15 mouse cellular contexts compared by ENCODE assay signal in the genomic region with DNA sequence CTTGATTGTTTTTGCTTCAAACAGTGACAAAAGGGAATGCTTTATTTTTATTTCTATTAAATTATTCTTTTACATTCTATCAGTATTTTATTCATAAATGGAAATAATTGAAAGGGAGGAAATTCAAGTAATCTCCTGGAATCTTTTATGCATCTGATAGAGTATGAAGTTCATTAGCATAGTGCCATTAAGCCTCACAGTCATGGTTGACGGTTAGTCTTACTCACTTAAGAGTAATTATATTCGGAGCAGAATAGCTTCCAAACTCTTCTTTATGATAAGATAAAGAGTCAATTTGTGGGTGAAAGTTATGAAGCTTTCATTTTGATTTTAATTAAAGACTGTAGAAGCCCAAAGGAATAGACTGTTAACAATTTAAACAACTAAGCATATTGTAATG.
DNase-seq lines count a peak whose midpoint lies in the region; ATAC-seq and TF ChIP-seq lines count a peak whose summit lies in the region.
"Had no signal": no experiment of that assay in that cellular context is flagged by ENCODE, and none has a peak within 500 bp of the region (broad histone marks: within the 10 kb centered on the region; RNA-seq: fewer than 3 reads in every experiment).

No protein-coding gene starts in this region.

- DNase-seq in forebrain, embryonic 14.5 days (ENCODE audit: low spot score), result peak; percentile 13
- DNase-seq in forebrain, postnatal 0 days, result no peak
- no peak for DNase-seq in left cerebral cortex, postnatal 14 days (ENCODE audit: low spot score in 2 of 2)
- DNase-seq: adrenal gland, adult 2 months; adrenal gland, postnatal 10 days; adrenal gland, postnatal 25 days; cerebellum, adult 11-12 months; cerebellum, adult 2 months; cerebellum, adult 9-10 months; cerebellum, postnatal 10 days; cerebellum, postnatal 25 days had no signal

- no peak for ATAC-seq in forebrain, embryonic 14.5 days
- ATAC-seq in forebrain, embryonic 12.5 days (ENCODE audit: low FRiP score), result no peak
- ATAC-seq in forebrain, postnatal 0 days, result peak; percentile 85; the same call in 1 of the 2 replicates
- ATAC-seq in forebrain, embryonic 15.5 days (replicated peaks), result no peak

- 62% methylated on average over 2 of the region's 2 CpGs for WGBS in forebrain, embryonic 14.5 days
- WGBS in forebrain, embryonic 12.5 days, result 73% methylated on average over 2 of the region's 2 CpGs
- WGBS in forebrain, postnatal 0 days, result 45% methylated on average over 2 of the region's 2 CpGs
- WGBS in forebrain, embryonic 15.5 days, result 58% methylated on average over 2 of the region's 2 CpGs

- no peak overlapping the region for H3K27ac ChIP-seq in forebrain, embryonic 14.5 days (ENCODE audit: low read depth, low read length)
- H3K27ac ChIP-seq in forebrain, embryonic 12.5 days, result no peak overlapping the region
- H3K27ac ChIP-seq in forebrain, postnatal 0 days (ENCODE audit: low read depth, low read length), result no peak overlapping the region
- no peak overlapping the region for H3K27ac ChIP-seq in forebrain, embryonic 15.5 days (replicated peaks)
- H3K27ac ChIP-seq: embryonic facial prominence, embryonic 10.5 days; embryonic facial prominence, embryonic 12.5 days had no signal

- H3K36me3 ChIP-seq in forebrain, embryonic 14.5 days (ENCODE audit: control insufficient read depth, insufficient read depth, low read length), result no peaks in the 10 kb centered on the region
- no peaks in the 10 kb centered on the region for H3K36me3 ChIP-seq in forebrain, embryonic 12.5 days (replicated peaks)
- no peaks in the 10 kb centered on the region for H3K36me3 ChIP-seq in forebrain, postnatal 0 days (ENCODE audit: insufficient read depth)
- no peaks in the 10 kb centered on the region for H3K36me3 ChIP-seq in forebrain, embryonic 15.5 days
- H3K36me3 ChIP-seq: embryonic facial prominence, embryonic 10.5 days; embryonic facial prominence, embryonic 12.5 days had no signal

- H3K27me3 ChIP-seq in forebrain, embryonic 14.5 days (replicated peaks; ENCODE audit: control insufficient read depth, insufficient read depth, low read length), result no peaks in the 10 kb centered on the region
- H3K27me3 ChIP-seq in forebrain, embryonic 12.5 days, result no peaks in the 10 kb centered on the region
- H3K27me3 ChIP-seq in forebrain, postnatal 0 days (ENCODE audit: insufficient read depth, low read length), result no peaks in the 10 kb centered on the region
- no peaks in the 10 kb centered on the region for H3K27me3 ChIP-seq in forebrain, embryonic 15.5 days
- H3K27me3 ChIP-seq: embryonic facial prominence, embryonic 12.5 days had no signal

- H3K4me3 ChIP-seq in forebrain, embryonic 14.5 days (ENCODE audit: low read depth, low read length), result no peak overlapping the region
- H3K4me3 ChIP-seq in forebrain, embryonic 12.5 days (replicated peaks), result no peak overlapping the region
- no peak overlapping the region for H3K4me3 ChIP-seq in forebrain, postnatal 0 days (ENCODE audit: low read depth, low read length)
- no peak overlapping the region for H3K4me3 ChIP-seq in forebrain, embryonic 15.5 days
- H3K4me3 ChIP-seq: embryonic facial prominence, embryonic 10.5 days; embryonic facial prominence, embryonic 12.5 days had no signal

- no peaks in the 10 kb centered on the region for H3K4me1 ChIP-seq in forebrain, embryonic 14.5 days (ENCODE audit: control insufficient read depth, insufficient read depth, low read length)
- no peaks in the 10 kb centered on the region for H3K4me1 ChIP-seq in forebrain, embryonic 12.5 days
- no peaks in the 10 kb centered on the region for H3K4me1 ChIP-seq in forebrain, postnatal 0 days (ENCODE audit: insufficient read depth)
- no peaks in the 10 kb centered on the region for H3K4me1 ChIP-seq in forebrain, embryonic 15.5 days
- H3K4me1 ChIP-seq: embryonic facial prominence, embryonic 10.5 days; embryonic facial prominence, embryonic 12.5 days had no signal

- no peaks in the 10 kb centered on the region for H3K9me3 ChIP-seq in forebrain, embryonic 14.5 days (replicated peaks; ENCODE audit: control insufficient read depth, low read length)
- no peaks in the 10 kb centered on the region for H3K9me3 ChIP-seq in forebrain, embryonic 12.5 days
- H3K9me3 ChIP-seq in forebrain, postnatal 0 days (ENCODE audit: low read length), result no peaks in the 10 kb centered on the region
- H3K9me3 ChIP-seq in forebrain, embryonic 15.5 days, result no peaks in the 10 kb centered on the region
- H3K9me3 ChIP-seq: embryonic facial prominence, embryonic 10.5 days; embryonic facial prominence, embryonic 12.5 days had no signal

- no peak for TF ChIP-seq CTCF in forebrain, postnatal 0 days (IDR thresholded peaks at IDR 0.05; ENCODE audit: low read depth)

- no peak overlapping the region for H3K9ac ChIP-seq in forebrain, embryonic 14.5 days (ENCODE audit: low read length)
- no peak overlapping the region for H3K9ac ChIP-seq in forebrain, embryonic 12.5 days
- no peak overlapping the region for H3K9ac ChIP-seq in forebrain, postnatal 0 days
- H3K9ac ChIP-seq in forebrain, embryonic 15.5 days (replicated peaks), result no peak overlapping the region
- H3K9ac ChIP-seq: embryonic facial prominence, embryonic 12.5 days had no signal

- H3K4me2 ChIP-seq in forebrain, embryonic 14.5 days (ENCODE audit: low read length), result no peak overlapping the region
- H3K4me2 ChIP-seq in forebrain, embryonic 12.5 days, result no peak overlapping the region
- H3K4me2 ChIP-seq in forebrain, postnatal 0 days (ENCODE audit: low read depth), result no peak overlapping the region
- H3K4me2 ChIP-seq in forebrain, embryonic 15.5 days (replicated peaks), result no peak overlapping the region
- H3K4me2 ChIP-seq: embryonic facial prominence, embryonic 12.5 days had no signal

- intact Hi-C loops in left cerebral cortex, postnatal 14 days (cut with DNase I), result no loop called here
